Mouse (Mus musculus): ENCODE results near the gene Olfr701. TPM values are rescaled to one million over a fixed set of nuclear protein-coding genes. Genes with fewer than 3 reads are reported as not detected.

Gene Olfr701
- not detected in 2 replicates for polyA plus RNA-seq (2012; ENCODE audit: low replicate concordance)

DNA sequence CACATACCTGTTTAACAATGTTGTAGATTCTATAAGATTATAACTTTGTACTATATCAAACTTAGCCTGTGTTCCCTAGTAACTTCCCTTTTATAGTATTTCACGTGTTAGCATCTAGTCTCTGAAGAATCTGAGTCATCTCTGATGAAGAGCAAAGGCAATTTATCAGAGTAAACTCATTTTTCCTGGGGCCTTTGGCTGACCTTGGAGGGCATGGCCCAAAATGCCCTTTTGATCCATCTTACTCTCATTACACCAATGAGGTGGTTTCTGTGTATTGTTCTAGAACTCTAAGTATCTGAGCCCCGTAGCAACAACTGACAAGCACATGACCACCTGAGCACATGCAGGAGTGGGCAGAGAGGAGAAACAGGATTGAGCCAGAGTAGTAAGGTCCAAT is at the start of gene Olfr701:
TSS of gene Olfr701 (plus strand) at position 301 of the 400 bp plus-strand sequence.

DNA sequence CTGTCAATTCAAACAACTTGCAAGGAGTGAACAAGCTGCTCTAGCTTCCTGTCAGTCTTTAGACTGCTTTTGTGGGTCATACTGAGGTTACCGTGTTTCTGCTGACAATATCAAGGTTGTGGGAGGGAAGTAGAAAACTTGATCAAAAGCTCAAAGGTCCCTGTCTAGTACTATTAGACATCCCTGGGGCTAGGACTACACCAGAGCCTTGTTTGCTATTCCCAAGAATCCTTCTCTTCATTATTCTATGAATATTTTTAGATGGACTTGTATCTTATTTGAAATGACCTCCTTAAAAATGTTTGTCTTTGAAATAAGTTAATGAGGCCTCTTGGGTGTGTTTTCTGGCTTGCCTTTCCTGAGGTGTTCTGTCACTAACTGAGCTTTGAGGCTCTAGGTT is 20.8 kb upstream of the Olfr701 start, which contains the start of gene Olfr699:
TSS of gene Olfr699 (minus strand) at position 101 of the 400 bp plus-strand sequence.

DNA sequence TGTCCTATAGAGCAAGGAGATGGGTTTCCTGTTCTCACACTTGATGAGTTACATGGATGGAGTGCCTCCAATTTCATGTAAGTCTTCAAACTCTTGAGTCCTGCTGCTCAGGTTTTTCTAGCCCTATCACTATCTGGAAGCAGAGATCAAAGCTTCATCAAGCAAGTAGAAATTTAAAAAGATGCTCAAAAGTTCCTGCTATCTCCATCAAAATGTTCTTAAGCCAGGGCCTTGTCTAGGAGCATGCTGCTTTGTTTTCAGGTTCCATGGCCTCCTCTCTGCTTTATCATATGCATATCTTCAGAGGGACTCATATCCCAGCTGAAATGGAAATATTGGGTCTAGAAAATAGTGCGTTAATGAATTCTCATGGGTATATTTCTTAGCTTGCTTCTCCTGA is 5.2 kb upstream of the Olfr701 start, which contains the start of gene Olfr700:
TSS of gene Olfr700 (minus strand) at position 101 of the 400 bp plus-strand sequence.

DNA sequence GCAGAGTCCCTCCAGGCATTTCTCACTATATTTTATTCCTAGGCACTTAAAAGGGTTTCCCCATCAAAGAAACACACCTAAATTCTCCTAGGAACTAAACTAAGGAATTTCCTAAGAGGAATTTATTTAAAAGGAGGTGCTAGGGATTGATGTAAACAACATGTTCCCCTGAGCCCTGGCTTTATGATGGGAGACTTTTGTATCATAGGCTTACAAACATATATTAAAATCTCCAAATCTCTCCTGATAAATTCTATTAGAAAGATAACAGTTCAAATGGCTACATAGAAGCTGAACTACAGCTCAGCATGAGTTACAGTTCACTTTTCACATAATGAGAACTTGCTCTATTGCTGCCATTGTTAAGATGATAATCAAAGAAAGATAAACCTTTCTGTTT is 19.9 kb downstream of the Olfr701 start, which contains the start of gene Olfr702:
TSS of gene Olfr702 (minus strand) at position 101 of the 400 bp plus-strand sequence.

DNA sequence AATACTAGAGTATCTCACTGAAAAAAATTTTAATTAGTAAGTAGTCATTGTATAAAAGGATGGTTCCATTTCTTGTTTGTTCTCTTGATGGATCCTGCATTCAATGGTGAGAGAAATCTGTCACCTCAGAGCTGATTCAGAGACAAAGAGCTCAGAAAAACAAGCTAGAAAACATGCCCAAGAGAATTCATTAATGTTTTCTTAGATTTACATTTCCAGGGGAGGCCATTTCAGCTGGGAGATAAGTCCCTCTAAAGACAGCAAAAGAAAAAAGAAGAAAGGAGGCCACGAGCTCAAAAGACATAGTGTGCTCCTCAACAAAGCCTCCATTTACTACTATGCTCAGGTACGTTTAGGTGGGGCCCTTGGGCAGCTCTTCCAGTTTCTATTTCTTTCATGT is 29.1 kb downstream of the Olfr701 start, which contains the start of gene Olfr703:
TSS of gene Olfr703 (plus strand) at position 301 of the 400 bp plus-strand sequence.

DNA sequence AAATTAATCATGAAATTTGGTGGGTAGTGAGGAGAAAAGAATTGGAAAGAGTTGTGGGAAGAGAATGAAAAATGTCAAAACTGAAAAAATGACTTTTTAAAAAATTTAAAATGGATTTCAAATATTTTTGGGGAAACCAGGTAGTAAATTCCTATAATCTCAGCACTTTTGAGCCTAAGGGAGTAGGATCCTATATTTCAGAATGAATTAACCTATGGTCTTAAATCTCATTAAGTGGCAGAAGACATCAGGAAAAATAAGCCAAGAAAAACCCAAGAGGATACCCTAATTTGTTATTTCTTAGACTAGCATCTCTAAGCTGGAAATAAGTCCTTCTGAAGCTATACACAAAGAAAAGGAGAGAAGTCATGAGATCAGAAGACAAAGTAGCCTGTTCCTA is 49.0 kb downstream of the Olfr701 start, which contains the start of gene Olfr704:
TSS of gene Olfr704 (plus strand) at position 301 of the 400 bp plus-strand sequence.

Other genes starting within 250 kb of the Olfr701 start
- gene Olfr693, start 133.5 kb upstream of the Olfr701 start, polyA plus RNA-seq (2012; ENCODE audit: low replicate concordance): not detected in 2 replicates
- gene Olfr694, start 122.3 kb upstream of the Olfr701 start, polyA plus RNA-seq (2012; ENCODE audit: low replicate concordance): not detected in 2 replicates
- not detected in 2 replicates for gene Olfr695, start 97.7 kb upstream of the Olfr701 start, polyA plus RNA-seq (2012; ENCODE audit: low replicate concordance)
- not detected in 2 replicates for gene Olfr697, start 71.7 kb upstream of the Olfr701 start, polyA plus RNA-seq (2012; ENCODE audit: low replicate concordance)
- gene Olfr698, start 58.7 kb upstream of the Olfr701 start, polyA plus RNA-seq (2012; ENCODE audit: low replicate concordance): not detected in 2 replicates
- gene Olfr699, start 20.9 kb upstream of the Olfr701 start, polyA plus RNA-seq (2012; ENCODE audit: low replicate concordance): 0.06 TPM in 1 of 2 replicates, not detected in the other
- gene Olfr700, start 5.3 kb upstream of the Olfr701 start, polyA plus RNA-seq (2012; ENCODE audit: low replicate concordance): not detected in 2 replicates
- gene Olfr702, start 19.8 kb downstream of the Olfr701 start, polyA plus RNA-seq (2012; ENCODE audit: low replicate concordance): not detected in 2 replicates
- not detected in 2 replicates for gene Olfr703, start 29.2 kb downstream of the Olfr701 start, polyA plus RNA-seq (2012; ENCODE audit: low replicate concordance)
- not detected in 2 replicates for gene Olfr704, start 49.1 kb downstream of the Olfr701 start, polyA plus RNA-seq (2012; ENCODE audit: low replicate concordance)
- not detected in 2 replicates for gene Olfr705, start 62.8 kb downstream of the Olfr701 start, polyA plus RNA-seq (2012; ENCODE audit: low replicate concordance)
- gene Olfr706, start 74.0 kb downstream of the Olfr701 start, polyA plus RNA-seq (2012; ENCODE audit: low replicate concordance): not detected in 2 replicates
- not detected in 2 replicates for gene Olfr707, start 87.1 kb downstream of the Olfr701 start, polyA plus RNA-seq (2012; ENCODE audit: low replicate concordance)
- not detected in 2 replicates for gene Olfr1532-ps1, start 93.9 kb downstream of the Olfr701 start, polyA plus RNA-seq (2012; ENCODE audit: low replicate concordance)
- not detected in 2 replicates for gene Olfr709-ps1, start 118.1 kb downstream of the Olfr701 start, polyA plus RNA-seq (2012; ENCODE audit: low replicate concordance)
- not detected in 2 replicates for gene Olfr710, start 134.2 kb downstream of the Olfr701 start, polyA plus RNA-seq (2012; ENCODE audit: low replicate concordance)
- gene Olfr6, start 149.8 kb downstream of the Olfr701 start, polyA plus RNA-seq (2012; ENCODE audit: low replicate concordance): not detected in 2 replicates
- gene Olfr711, start 161.3 kb downstream of the Olfr701 start, polyA plus RNA-seq (2012; ENCODE audit: low replicate concordance): not detected in 2 replicates
- not detected in 2 replicates for gene Olfr2, start 191.9 kb downstream of the Olfr701 start, polyA plus RNA-seq (2012; ENCODE audit: low replicate concordance)
- not detected in 2 replicates for gene Olfr713, start 217.0 kb downstream of the Olfr701 start, polyA plus RNA-seq (2012; ENCODE audit: low replicate concordance)